Mouse (Mus musculus) kidney, postnatal 25 days (tissue): Measurements from ENCODE around the gene Bcas2.
"Not testable (repeated sequence)": the region's sequence is repeated elsewhere in the genome, so short reads cannot be mapped to it uniquely, and the experiment has no call there.

Experiments used
- DNase-seq, 2 experiments: peaks; one replicate each; pipeline ENCODE4 v3.0.0; 2021; ENCODE audit warnings: mixed read lengths in 2 of 2

The Bcas2 gene

GRCm38 (mm10) chr3:103169771-103170170, 1.7 kb upstream of the Bcas2 start:
- DNase-seq: peak; percentile 84 to 93

- DNase-seq: no peak
Measured at GRCm38 (mm10) chr3:103172615-103173014, 1.2 kb downstream of the Bcas2 start.

GRCm38 (mm10) chr3:103176740-103177139, 5.3 kb downstream of the Bcas2 start:
- DNase-seq: no peak

GRCm38 (mm10) chr3:103179527-103179926, 8.1 kb downstream of the Bcas2 start:
- DNase-seq: no peak

- no peak for DNase-seq
Measured at GRCm38 (mm10) chr3:103181171-103181570, 9.7 kb downstream of the Bcas2 start.

GRCm38 (mm10) chr3:103182821-103183220, 11.4 kb downstream of the Bcas2 start:
- no peak for DNase-seq

GRCm38 (mm10) chr3:103184467-103184866, 13.0 kb downstream of the Bcas2 start:
- not testable (repeated sequence) for DNase-seq

- no peak for DNase-seq
Measured at GRCm38 (mm10) chr3:103188451-103188850, 17.0 kb downstream of the Bcas2 start.

GRCm38 (mm10) chr3:103188856-103189255, 17.4 kb downstream of the Bcas2 start:
- no peak for DNase-seq

GRCm38 (mm10) chr3:103192161-103192560, 20.7 kb downstream of the Bcas2 start:
- no peak for DNase-seq

- DNase-seq: no peak
Measured at GRCm38 (mm10) chr3:103193186-103193585, 21.7 kb downstream of the Bcas2 start.

GRCm38 (mm10) chr3:103196320-103196823, 24.9 kb downstream of the Bcas2 start:
- no peak for DNase-seq

GRCm38 (mm10) chr3:103199386-103199785, 27.9 kb downstream of the Bcas2 start:
- DNase-seq: no peak

- not testable (repeated sequence) for DNase-seq
Measured at GRCm38 (mm10) chr3:103201105-103201504, 29.6 kb downstream of the Bcas2 start.

GRCm38 (mm10) chr3:103203554-103203953, 32.1 kb downstream of the Bcas2 start:
- DNase-seq: no peak

GRCm38 (mm10) chr3:103204445-103204844, 33.0 kb downstream of the Bcas2 start:
- DNase-seq: no peak

- no peak for DNase-seq
Measured at GRCm38 (mm10) chr3:103206393-103206792, 34.9 kb downstream of the Bcas2 start.

GRCm38 (mm10) chr3:103207749-103208148, 36.3 kb downstream of the Bcas2 start:
- DNase-seq: no peak

GRCm38 (mm10) chr3:103208237-103208636, 36.8 kb downstream of the Bcas2 start:
- DNase-seq: no peak

GRCm38 (mm10) chr3:103211101-103211500, 39.6 kb downstream of the Bcas2 start:
- DNase-seq: no peak

- DNase-seq: no peak
Measured at GRCm38 (mm10) chr3:103212142-103212541, 40.7 kb downstream of the Bcas2 start.

- DNase-seq: no peak
Measured at GRCm38 (mm10) chr3:103213537-103213936, 42.1 kb downstream of the Bcas2 start.

GRCm38 (mm10) chr3:103214593-103215285, 43.3 kb downstream of the Bcas2 start:
- DNase-seq: peak; percentile 28 to 46

GRCm38 (mm10) chr3:103215399-103215798, 43.9 kb downstream of the Bcas2 start:
- not testable (repeated sequence) for DNase-seq

GRCm38 (mm10) chr3:103221435-103221834, 50.0 kb downstream of the Bcas2 start:
- DNase-seq: no peak
